Mouse (Mus musculus): ENCODE measurements at regions not wholly inside any gene's neighbourhood (a gene's known extent, or its start where the extent isn't known, plus 50 kb on each side); places are given as distances from the start of the nearest gene placed in this dataset.

- Histone ChIP-seq H3K4me3 (ENCODE audit: insufficient read depth, poor library complexity, severe bottlenecking) (no peak overlapping the region), H3K36me3 (ENCODE audit: control insufficient read depth, insufficient read depth) (no peaks in the 10 kb centered on the region), H3K27me3 (ENCODE audit: control insufficient read depth, insufficient read depth, insufficient read length) (no peaks in the 10 kb centered on the region), H3K79me2 (ENCODE audit: control insufficient read depth, insufficient read depth) (no peaks in the 10 kb centered on the region), H3ac (ENCODE audit: control insufficient read depth, insufficient read length, low read depth) (no peak overlapping the region), H3K79me3 (ENCODE audit: low read depth) (no peaks in the 10 kb centered on the region)
- no peak for TF ChIP-seq CEBPB (IDR thresholded peaks at IDR 0.05; ENCODE audit: low read depth)
- TF ChIP-seq MYOG (IDR thresholded peaks at IDR 0.05; ENCODE audit: control insufficient read depth, extremely low read depth, insufficient read length) = no peak
- TF ChIP-seq MYOD1 (IDR thresholded peaks at IDR 0.05; ENCODE audit: control insufficient read depth, insufficient read length, low read depth) = no peak
- TF ChIP-seq CTCF (IDR thresholded peaks at IDR 0.05; ENCODE audit: control insufficient read depth, insufficient read depth, insufficient read length) = no peak
- no peak for TF ChIP-seq MAX (IDR thresholded peaks at IDR 0.05)
Measured at GRCm38 (mm10) chr13:44243211-44243610, 458.6 kb downstream of the Cd83 start.

DNA sequence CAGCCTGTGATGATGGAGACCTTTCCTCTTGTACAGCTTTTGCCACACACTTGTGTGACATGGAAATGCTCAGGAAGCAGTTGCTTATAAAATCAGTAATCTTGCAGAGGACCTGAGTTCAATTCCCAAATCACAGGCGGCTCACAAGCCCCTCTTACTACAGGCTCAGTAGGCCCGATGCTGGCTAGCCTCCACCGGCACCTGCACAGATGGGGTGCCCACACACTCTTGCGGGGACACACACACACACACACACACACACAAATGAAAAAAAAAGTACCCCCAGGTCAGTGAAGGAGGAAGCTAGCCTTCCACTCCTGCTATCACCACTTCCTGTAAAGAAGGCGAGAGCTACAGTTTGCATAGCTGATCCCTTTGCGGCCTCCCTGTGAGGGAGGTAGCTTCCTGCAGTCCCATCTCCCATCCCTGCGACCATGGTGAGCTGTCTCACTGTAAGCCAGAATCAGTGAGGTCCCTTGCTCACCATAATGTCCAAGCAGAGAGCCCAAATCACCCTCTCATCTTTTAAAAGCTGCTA lies 462.2 kb downstream of the Cd83 start:
- Histone ChIP-seq H3K79me3 (ENCODE audit: low read depth) (no peaks in the 10 kb centered on the region), H3K36me3 (ENCODE audit: control insufficient read depth, insufficient read depth) (no peaks in the 10 kb centered on the region), H3K79me2 (ENCODE audit: control insufficient read depth, insufficient read depth) (no peaks in the 10 kb centered on the region), H3K27me3 (ENCODE audit: control insufficient read depth, insufficient read depth, insufficient read length) (no peaks in the 10 kb centered on the region), H3ac (ENCODE audit: control insufficient read depth, insufficient read length, low read depth) (no peak overlapping the region), H3K4me3 (ENCODE audit: insufficient read depth, poor library complexity, severe bottlenecking) (no peak overlapping the region)
- TF ChIP-seq MYOD1 (IDR thresholded peaks at IDR 0.05; ENCODE audit: control insufficient read depth, insufficient read length, low read depth) = no peak
- TF ChIP-seq USF1 (IDR thresholded peaks at IDR 0.05; ENCODE audit: low read depth) = no peak
- TF ChIP-seq CTCF (IDR thresholded peaks at IDR 0.05; ENCODE audit: control insufficient read depth, insufficient read depth, insufficient read length) = no peak
- TF ChIP-seq CEBPB (IDR thresholded peaks at IDR 0.05; ENCODE audit: low read depth) = no peak
- no peak for TF ChIP-seq MYOG (IDR thresholded peaks at IDR 0.05; ENCODE audit: control insufficient read depth, extremely low read depth, insufficient read length)
- TF ChIP-seq FOSL1 (IDR thresholded peaks at IDR 0.05; ENCODE audit: insufficient read depth, low read length, poor library complexity, severe bottlenecking) = no peak
- no peak for TF ChIP-seq MAX (IDR thresholded peaks at IDR 0.05)

DNA sequence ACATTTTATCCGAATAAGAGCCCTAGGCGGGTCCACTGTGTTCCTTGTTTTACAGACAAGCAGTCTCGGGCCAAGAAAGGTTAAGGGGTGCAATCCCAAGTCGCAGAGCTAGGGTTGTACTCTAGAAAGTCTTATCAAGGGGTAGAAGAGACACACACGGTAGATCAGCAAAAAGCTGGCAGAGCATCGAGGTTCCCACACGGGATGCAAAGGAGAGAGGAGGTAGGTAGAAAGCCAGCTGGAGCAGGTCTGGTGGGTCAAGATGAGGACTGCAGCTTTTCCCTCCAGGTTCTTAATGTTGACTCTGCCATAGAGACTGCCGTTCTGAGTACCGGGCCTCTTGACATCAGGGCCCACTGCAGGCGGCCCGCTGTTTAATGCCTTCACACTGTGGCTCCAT lies 463.3 kb downstream of the Cd83 start:
- Histone ChIP-seq H3ac (ENCODE audit: control insufficient read depth, insufficient read length, low read depth) (no peak overlapping the region), H3K4me3 (ENCODE audit: insufficient read depth, poor library complexity, severe bottlenecking) (no peak overlapping the region), H3K27me3 (ENCODE audit: control insufficient read depth, insufficient read depth, insufficient read length) (no peaks in the 10 kb centered on the region), H3K79me3 (ENCODE audit: low read depth) (no peaks in the 10 kb centered on the region), H3K79me2 (ENCODE audit: control insufficient read depth, insufficient read depth) (no peaks in the 10 kb centered on the region), H3K36me3 (ENCODE audit: control insufficient read depth, insufficient read depth) (no peaks in the 10 kb centered on the region)
- TF ChIP-seq MAX (IDR thresholded peaks at IDR 0.05) (no peak), FOSL1 (IDR thresholded peaks at IDR 0.05; ENCODE audit: insufficient read depth, low read length, poor library complexity, severe bottlenecking) (no peak), MYOD1 (IDR thresholded peaks at IDR 0.05; ENCODE audit: control insufficient read depth, insufficient read length, low read depth) (no peak), CEBPB (IDR thresholded peaks at IDR 0.05; ENCODE audit: low read depth) (no peak), MYOG (IDR thresholded peaks at IDR 0.05; ENCODE audit: control insufficient read depth, extremely low read depth, insufficient read length) (no peak), USF1 (IDR thresholded peaks at IDR 0.05; ENCODE audit: low read depth) (no peak), CTCF (IDR thresholded peaks at IDR 0.05; ENCODE audit: control insufficient read depth, insufficient read depth, insufficient read length) (no peak)

- no peaks in the 10 kb centered on the region for H3K79me2 ChIP-seq (ENCODE audit: control insufficient read depth, insufficient read depth)
- no peak overlapping the region for H3ac ChIP-seq (ENCODE audit: control insufficient read depth, insufficient read length, low read depth)
- H3K4me3 ChIP-seq (ENCODE audit: insufficient read depth, poor library complexity, severe bottlenecking) = no peak overlapping the region
- no peaks in the 10 kb centered on the region for H3K27me3 ChIP-seq (ENCODE audit: control insufficient read depth, insufficient read depth, insufficient read length)
- TF ChIP-seq FOSL1 (IDR thresholded peaks at IDR 0.05; ENCODE audit: insufficient read depth, low read length, poor library complexity, severe bottlenecking) (no peak), MYOG (IDR thresholded peaks at IDR 0.05; ENCODE audit: control insufficient read depth, extremely low read depth, insufficient read length) (no peak), CEBPB (IDR thresholded peaks at IDR 0.05; ENCODE audit: low read depth) (no peak), USF1 (IDR thresholded peaks at IDR 0.05; ENCODE audit: low read depth) (no peak), MYOD1 (IDR thresholded peaks at IDR 0.05; ENCODE audit: control insufficient read depth, insufficient read length, low read depth) (no peak), MAX (IDR thresholded peaks at IDR 0.05) (no peak), CTCF (IDR thresholded peaks at IDR 0.05; ENCODE audit: control insufficient read depth, insufficient read depth, insufficient read length) (no peak)
- no peaks in the 10 kb centered on the region for H3K36me3 ChIP-seq (ENCODE audit: control insufficient read depth, insufficient read depth)
- no peaks in the 10 kb centered on the region for H3K79me3 ChIP-seq (ENCODE audit: low read depth)
Measured at GRCm38 (mm10) chr13:44248401-44248800, 463.8 kb downstream of the Cd83 start.

DNA sequence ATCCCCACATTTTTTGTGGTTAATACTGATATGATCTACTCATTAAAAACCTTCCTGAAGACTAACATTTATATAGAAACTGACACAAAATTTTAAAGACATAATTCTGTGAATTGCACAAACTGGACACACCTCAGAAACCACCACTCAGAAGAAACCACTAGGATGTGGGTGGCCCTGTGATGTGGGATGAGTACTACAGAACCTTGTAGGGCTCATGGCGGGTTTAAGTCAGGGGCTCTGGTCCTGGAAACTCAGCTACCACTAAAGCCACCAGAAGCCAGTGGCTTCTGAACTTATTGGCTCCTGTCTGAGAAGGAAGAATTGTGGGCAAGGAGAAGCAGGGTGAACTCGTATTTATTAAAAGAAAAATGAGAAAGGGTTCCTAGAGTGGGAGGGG lies 464.5 kb downstream of the Cd83 start:
- TF ChIP-seq USF1 (IDR thresholded peaks at IDR 0.05; ENCODE audit: low read depth) = no peak
- no peak for TF ChIP-seq MAX (IDR thresholded peaks at IDR 0.05)
- TF ChIP-seq CTCF (IDR thresholded peaks at IDR 0.05; ENCODE audit: control insufficient read depth, insufficient read depth, insufficient read length) = no peak
- no peak for TF ChIP-seq MYOD1 (IDR thresholded peaks at IDR 0.05; ENCODE audit: control insufficient read depth, insufficient read length, low read depth)
- no peak overlapping the region for H3K4me3 ChIP-seq (ENCODE audit: insufficient read depth, poor library complexity, severe bottlenecking)
- no peaks in the 10 kb centered on the region for H3K36me3 ChIP-seq (ENCODE audit: control insufficient read depth, insufficient read depth)
- no peaks in the 10 kb centered on the region for H3K27me3 ChIP-seq (ENCODE audit: control insufficient read depth, insufficient read depth, insufficient read length)
- H3K79me3 ChIP-seq (ENCODE audit: low read depth) = no peaks in the 10 kb centered on the region
- no peaks in the 10 kb centered on the region for H3K79me2 ChIP-seq (ENCODE audit: control insufficient read depth, insufficient read depth)
- H3ac ChIP-seq (ENCODE audit: control insufficient read depth, insufficient read length, low read depth) = no peak overlapping the region

DNA sequence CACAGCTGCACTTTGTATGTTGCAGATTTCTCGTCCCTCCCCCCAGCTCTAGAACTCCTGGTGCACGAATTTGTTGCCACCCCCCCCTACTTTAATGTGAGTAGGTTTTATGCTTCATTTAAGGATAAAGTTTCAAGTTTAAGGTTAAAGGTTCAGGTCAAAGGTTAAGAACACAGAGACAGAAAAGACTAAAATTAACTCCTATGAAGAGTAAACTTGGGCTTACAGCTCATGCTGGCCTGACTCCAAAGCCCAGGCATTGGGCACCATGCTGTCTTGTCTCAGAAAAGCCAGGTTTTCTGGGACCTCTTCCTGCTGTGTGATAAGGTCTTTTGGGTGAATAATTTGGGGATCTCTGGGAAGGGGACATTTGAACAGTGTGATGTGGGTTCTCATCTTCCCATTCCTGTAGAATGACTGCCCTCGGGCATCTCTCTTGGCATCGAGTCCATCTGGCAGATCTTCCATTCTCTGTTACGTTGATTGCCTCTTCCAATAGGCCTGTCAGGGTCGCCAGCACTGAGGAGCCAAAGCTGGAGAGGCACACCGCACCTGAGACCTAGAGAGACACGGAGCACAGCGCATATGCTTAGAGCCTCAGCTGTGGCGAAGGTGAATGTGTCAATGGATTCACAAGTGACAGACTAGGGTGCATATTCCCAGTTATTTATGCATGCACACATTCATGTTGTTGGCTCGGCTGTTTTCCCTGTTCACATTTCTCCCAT lies 466.1 kb downstream of the Cd83 start:
- H3K36me3 ChIP-seq (ENCODE audit: control insufficient read depth, insufficient read depth) = no peaks in the 10 kb centered on the region
- TF ChIP-seq CEBPB (IDR thresholded peaks at IDR 0.05; ENCODE audit: low read depth) (no peak), USF1 (IDR thresholded peaks at IDR 0.05; ENCODE audit: low read depth) (no peak), FOSL1 (IDR thresholded peaks at IDR 0.05; ENCODE audit: insufficient read depth, low read length, poor library complexity, severe bottlenecking) (no peak), MYOG (IDR thresholded peaks at IDR 0.05; ENCODE audit: control insufficient read depth, extremely low read depth, insufficient read length) (no peak), MYOD1 (IDR thresholded peaks at IDR 0.05; ENCODE audit: control insufficient read depth, insufficient read length, low read depth) (no peak), CTCF (IDR thresholded peaks at IDR 0.05; ENCODE audit: control insufficient read depth, insufficient read depth, insufficient read length) (no peak), MAX (IDR thresholded peaks at IDR 0.05) (no peak)
- no peaks in the 10 kb centered on the region for H3K79me3 ChIP-seq (ENCODE audit: low read depth)
- no peaks in the 10 kb centered on the region for H3K27me3 ChIP-seq (ENCODE audit: control insufficient read depth, insufficient read depth, insufficient read length)
- no peaks in the 10 kb centered on the region for H3K79me2 ChIP-seq (ENCODE audit: control insufficient read depth, insufficient read depth)
- H3K4me3 ChIP-seq (ENCODE audit: insufficient read depth, poor library complexity, severe bottlenecking) = no peak overlapping the region
- H3ac ChIP-seq (ENCODE audit: control insufficient read depth, insufficient read length, low read depth) = no peak overlapping the region

All from C2C12 (cell line).